Mouse (Mus musculus): ENCODE measurements around the gene Ezh1.

Ezh1 gene

DNA sequence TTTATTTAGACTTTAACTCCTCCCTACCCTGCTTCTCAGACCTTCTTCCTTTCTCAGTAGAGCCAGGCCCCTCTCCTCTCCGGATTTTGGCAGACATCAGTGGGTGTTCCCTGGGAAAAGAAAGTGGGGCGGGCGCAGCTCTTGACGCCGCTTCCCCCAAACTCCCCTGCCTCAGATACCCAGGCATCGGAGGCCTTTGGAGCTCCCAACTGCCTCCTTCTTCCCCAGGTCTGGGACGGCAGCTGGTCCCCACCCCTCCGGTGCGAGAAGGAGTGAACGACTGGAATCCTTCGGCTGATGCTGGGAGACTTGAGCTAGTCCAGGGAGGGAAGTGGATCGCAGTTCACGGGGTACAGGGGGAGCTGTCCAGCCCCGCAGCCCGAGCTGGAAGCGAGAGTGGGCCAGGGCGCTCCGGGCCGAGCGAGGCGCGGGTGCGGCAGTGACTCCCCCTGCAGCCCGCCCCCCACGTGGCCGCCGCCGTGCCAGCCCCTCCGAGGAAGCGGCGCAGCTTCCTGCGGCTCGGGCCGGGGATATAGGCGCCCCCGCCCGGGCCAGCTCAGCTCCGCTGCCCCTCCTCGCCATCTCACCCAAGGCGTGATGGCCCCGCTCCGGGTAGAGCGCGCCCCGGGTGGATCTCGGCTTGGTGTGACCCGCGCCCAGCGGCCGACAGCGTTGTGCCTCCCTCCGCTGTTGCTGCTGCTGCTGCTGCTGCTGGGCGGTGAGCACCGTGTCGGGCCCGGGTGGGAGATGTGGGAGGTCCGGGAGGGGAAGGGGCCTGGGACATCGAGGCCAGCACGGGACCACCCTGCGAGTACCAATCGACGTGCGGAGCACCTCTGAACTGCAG is 19.8 kb upstream of the Ezh1 start, which contains the start of gene Ramp2:
TSS of gene Ramp2 (plus strand) at position 174 of the 847 bp plus-strand sequence.
- peak; percentile 80 to 89 for DNase-seq

DNA sequence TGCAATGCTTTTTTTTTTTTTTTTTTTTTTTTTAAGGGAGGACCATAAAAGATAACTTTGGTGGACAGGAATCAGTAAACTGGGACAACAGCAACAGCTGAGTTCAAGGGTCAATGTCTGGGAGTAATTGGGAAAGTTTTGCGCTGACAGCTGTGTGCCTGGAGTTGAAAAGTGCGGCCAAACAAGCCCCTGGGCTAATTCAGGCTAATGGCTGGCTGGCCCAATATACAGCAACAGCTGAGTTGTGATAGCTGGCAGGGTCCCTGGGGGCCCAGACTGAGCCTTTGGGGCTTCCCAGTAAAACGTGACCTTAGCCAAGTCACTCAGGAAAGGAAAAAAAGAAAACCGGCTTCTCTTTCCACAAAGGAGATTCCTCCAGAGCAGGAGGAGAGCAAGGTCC is 18.8 kb upstream of the Ezh1 start:
- DNase-seq = peak in 1 of 2 experiments; percentile 61

DNA sequence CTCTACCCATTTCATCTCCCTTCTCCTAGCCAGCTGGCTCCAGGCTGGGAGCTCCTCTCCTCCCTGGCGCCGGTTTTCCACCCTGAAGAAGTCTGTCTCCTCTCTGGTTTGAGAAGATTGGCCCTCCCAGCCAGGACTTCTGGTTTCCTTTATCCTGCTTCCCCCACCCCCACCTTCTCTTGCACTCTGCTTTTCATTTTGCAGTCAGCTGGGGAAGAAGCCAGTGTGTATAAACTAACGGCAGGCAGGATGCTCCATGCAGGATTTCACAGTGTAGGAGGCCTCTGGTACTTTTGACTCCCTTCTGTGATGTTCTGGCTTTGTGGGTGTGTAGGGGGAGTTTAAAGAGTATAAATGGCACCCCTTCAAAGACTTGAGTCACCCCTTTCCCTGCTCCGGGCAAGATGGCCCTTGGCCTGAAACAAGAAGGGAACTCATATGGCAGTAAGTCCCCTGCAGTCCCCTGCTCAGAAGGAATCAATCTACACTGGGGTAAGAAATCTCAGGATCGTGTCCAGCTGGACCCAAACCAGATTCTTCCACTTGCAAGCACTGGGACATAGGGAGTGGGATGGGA is 11.9 kb upstream of the Ezh1 start:
- DNase-seq = peak in 1 of 2 experiments; percentile 57

DNA sequence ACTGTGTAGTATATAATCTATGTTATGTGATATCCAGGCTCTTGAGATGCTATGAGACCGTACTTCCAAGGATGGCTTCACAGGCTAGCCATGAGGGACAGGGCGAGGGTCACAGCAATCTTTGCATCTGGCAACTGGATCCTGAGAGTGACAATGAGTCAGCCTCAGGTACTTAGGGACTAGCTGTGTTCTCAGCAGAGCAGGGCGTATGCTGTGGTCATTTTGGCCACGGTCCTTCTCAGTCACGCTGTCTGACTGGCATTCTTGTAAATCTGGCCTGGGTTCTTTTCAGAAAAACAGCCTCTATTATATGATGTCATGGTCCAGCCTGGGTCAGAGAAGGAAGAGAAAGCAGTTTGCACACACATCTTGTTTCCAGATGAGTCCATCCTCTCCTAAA is 10.5 kb upstream of the Ezh1 start:
- DNase-seq = no peak

DNA sequence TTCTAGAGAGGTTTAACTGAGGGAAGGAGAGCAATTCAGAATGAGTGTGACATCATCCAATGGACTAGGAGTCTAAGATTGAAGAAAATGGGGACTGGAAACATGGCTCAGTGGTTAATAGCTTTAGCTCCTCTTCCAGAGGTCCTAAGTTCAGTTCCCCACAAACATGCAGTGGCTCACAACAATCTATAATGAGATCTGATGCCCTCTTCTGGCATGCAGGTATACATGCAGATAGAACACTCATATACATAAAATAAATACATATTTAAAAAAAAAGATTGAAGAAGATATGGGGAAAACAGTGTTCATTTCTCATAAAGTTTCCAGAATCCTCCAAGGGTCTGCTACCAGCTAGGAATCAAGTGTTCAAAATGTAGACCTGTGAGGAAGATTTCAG is 9.2 kb upstream of the Ezh1 start:
- DNase-seq = no peak

DNA sequence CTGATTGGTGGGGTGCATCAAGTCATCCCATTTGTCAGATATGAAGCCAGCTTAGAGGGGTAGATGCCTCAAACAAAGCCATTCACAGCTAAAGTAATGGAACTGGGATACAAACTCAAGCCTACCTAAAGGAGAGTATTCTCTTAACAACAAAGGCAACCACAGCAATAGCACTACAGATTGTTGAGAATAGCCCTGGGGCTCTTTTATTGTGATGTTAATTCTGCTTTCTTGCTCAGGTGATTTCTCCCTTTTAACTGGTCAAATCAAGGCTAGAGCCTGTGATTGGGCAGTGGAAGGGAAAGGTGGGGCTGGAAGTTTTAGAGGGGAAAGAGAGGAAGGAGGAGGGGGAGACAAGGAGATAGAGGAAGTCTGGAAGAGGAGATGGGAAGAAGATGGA is 7.9 kb upstream of the Ezh1 start:
- DNase-seq = no peak

DNA sequence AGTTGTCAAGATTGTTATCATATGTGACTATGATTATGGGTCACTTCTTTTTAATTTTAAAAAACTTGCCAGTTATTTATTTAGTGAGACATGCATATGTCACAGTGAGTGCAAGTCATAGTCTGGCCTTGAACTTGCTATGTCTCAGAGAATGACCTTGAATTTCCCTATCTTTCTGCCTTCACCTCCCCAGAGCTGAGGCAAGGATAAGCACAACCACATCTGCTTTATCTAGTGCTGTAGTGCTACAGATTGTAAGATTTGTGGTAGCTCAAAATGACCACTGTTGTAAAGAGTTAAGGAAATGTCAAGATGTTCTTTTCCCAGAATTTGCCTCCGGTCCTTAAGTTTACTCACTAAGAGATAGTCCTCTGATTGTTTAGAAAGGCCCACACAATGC is 7.0 kb upstream of the Ezh1 start:
- DNase-seq = no peak

DNA sequence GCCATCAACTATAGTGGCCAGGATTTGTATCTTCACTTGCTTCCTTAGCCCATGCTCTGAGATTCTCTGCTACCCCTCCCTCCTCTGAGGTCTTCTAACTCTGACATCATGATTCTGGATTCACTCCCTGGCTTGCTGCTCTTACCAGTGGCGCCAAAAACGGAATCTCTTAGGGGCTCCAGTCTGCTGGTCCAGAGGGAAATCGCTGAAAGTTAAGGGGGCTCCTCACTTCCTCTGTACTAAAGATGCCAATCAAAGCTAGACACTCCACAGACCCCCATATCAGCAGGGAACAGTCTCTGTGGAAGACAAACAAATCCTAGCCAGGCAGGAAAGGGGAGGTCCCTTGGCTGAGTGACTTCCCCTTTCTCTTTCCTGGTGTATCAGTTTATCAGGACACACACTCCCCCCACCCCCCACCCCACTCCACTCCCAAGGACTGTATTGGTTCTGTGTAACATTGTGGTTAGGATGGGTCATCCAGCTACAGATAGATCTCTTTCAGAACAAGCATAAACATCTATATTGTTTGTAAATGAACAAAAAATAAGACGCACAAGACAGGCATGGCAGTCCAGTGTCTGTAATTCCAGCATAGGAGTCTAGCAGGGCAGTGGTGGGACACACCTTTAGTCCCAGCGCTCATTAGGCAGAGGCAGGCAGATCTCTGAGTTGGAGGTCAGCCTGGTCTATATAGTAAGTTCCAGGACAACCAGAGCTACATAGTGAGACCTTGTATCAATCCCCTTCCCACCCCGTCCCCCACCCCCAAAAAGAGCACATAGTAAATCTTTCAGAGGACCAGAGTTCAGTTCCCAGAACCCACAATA is 6.0 kb upstream of the Ezh1 start:
- peak; percentile 66 to 77 for DNase-seq

DNA sequence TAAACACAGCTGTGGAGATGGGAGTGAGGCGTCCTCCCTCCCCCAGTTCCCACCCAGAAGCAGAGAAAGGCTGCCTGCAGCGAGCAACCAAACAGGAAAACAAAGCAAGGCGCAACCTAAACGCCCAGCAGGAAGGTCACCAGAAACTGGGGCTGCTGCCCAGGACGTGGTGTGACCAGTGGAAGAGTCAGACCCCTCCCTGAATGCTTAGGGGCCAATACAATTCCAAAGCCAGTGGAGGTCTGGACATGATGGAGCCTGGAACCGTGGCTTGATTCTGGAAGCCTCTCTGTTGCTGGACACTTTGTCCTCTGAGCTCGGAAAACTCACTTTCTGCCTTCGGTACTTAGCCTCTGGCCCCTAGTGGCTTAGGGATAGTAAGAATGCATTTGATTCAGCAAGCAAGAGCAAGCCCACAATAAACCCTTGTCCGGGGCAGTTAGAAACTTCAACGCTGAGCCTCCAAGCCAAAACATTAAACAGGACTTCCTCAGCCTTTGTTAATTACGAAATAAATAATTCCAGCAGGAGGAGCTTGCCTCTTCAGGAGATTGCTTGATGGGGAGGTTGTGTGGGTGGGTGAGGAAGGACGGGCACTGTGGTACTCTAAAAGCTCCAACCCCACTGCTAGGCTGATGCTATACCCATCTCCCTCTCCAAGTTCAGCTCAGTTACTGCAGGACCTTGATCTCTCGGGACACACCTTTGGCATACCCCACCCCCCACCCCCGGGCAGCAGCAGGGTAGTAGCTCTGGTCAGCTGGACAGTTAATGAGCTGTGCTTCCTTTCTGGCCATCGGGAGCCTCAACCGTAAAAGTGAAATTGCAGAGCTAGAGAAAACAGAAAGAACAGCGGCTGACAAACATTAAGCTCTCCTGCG is 5.0 kb upstream of the Ezh1 start:
- peak; percentile 77 to 91 for DNase-seq

DNA sequence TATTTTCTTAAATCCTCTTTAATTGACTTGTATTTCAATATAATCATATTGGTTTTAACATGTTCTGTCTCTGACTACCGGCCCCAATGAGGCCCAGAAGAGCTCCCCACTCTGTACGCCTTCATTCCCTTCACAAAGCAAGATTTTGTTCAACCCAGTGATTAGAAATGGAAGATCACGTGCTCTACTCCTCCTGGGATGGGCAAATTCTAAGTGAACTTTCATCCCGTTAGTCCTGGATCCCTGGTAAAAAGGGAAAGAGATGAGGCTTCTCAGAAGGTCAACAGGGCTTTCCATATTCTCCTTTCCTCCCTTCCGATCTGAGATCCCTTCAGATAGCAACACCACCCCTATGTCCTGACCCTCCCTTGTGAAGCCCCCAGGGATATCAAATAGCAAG is 4.3 kb upstream of the Ezh1 start:
- no peak for DNase-seq

DNA sequence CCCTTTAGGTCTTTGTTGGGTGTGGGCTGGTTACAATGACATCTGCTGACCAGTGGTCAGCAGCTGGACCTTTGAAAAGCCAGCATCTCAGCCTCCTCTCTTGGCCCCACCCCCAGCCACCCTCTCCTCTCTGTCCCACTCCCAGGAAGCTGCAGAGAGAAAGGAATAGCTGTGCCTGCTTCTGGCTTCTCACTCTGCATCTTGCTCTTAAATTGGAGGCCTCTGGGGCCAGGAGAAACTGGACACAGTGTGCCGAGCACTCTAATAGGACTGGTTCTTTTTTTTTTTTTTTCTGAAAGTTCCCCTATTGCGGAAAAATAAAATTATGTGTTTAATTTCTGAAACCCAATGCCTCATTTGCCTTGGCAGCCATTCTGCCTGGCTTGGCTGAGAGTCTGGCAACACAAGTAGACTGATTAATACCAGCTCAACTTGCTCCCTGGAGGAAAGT is 3.8 kb upstream of the Ezh1 start:
- peak in 1 of 2 experiments; percentile 76 for DNase-seq

DNA sequence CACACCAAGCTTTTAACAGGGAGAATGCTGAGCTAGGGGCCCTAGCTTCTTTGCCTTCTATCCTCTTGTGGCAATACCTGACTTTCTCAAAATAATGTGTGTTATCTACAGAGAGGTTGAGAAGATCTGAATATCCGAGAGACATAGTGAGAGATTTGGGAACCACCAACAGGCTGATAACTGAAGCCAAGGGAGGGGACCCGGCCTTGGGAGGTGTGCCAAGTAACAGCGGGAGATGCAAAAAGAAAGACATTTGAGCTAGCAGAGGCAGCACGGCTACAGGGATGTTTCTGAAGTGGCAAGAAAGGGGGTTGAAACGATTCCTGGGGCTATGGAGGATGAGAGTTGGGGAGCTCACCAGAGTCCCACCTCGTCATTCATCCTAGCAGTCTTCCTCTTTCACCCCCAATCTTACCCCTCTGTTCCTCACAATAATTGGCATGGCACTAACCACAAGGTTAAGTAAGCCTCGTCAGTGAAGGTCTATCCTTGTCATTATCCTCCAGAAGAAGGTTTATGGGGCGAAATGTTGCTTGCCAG is 3.2 kb upstream of the Ezh1 start:
- peak in 1 of 2 experiments; percentile 53 for DNase-seq

DNA sequence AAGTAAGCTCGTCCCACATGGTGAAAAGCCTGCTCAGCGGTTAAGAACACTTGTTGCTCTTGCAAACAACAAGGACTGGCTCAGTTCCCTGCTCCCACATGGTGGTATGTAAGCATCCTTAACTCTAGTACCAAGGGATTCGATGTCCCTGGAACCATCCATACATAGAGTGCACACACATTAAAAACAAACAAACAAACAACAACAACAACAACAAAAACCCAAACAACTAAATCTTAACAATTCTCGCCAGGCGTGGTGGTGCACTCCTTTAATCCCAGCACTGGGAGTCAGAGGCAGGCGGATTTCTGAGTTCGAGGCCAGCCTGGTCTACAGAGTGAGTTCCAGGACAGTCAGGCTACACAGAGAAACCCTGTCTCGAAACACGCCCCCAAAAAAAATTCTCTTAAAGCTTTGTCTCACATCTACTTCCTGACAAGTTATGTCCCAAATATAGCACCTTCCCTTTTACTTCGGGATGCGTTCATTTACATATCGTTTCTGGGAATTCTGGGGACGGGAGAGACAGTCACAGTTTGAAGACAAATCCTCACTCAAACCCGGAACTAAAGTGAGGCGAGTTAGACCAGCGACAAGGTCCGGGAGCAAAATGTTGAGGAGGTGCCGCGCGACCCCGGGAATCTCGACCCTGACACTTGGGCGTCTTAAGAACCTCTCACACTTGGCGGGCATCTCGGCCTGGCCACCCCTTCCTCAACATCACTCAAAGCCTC is 765 bp downstream of the Ezh1 start:
- DNase-seq = no peak

DNA sequence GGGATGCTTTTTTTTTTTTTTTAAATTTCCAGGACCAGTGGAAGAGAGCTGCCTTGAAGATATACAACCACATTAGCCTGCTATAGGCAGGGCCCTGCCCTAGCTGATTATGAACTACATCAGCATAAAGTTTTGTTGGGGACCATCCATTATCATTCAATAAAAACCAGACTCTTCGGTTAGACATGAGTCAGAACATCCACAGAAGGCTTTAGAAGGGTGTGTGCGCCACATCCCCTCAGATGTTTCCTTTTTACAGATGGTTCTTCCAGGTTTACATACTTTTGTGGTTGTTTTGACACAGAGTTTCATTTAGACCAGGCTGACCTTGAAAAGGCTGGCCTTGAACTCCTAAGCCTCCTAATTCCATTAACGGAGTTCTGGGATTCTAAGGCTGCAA is 1.9 kb downstream of the Ezh1 start:
- DNase-seq = no peak

DNA sequence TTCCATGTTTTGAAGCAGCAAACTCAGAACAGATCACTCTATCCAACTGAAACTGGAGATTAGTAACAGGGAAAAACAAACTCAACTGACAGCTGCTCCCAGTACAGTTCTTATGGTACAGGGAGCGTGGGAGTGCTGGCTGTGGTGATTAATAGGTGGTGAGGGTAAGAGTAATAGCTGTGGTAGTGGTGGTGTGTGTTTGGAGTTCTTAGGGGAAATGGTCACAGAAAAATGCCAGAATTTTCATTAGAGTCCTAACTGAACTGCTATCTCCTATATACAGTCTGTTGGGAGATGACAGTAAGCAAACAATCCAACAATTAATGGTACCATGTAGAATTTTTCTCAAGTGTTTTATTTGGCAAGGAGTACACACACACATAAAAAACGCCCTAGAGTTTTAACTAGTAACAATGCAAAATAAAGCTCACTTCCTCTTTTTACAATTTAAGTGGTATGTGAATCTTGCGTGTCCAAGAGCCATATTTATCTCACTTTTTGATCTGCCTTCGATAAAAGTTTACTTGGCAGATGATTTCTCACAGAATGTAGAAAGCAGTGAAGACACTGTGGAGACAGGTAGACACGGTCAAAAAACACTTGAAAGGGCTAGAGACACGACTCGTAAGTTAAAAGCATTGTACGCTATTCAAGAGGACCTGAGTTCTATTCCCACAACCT is 4.8 kb downstream of the Ezh1 start:
- DNase-seq = no peak

DNA sequence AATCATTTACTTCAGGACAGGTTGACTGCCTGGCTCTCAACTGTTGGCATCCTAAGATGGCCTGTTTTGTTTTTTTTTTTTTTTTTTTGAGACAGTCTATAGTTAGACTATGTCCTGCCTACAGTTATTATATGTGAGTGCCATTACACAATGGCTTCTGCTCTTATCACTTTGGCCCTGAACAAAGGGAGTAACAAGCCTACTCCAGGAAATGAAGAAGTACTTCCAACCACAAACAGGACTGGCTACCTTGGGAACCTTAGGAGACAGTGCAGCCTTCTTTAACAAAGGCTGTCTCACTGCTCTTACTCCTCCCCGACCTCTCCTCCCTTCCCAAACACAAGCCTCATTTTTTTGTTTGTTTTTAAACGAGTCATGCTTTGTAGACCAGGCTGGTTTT is 5.4 kb downstream of the Ezh1 start:
- DNase-seq = no peak

DNA sequence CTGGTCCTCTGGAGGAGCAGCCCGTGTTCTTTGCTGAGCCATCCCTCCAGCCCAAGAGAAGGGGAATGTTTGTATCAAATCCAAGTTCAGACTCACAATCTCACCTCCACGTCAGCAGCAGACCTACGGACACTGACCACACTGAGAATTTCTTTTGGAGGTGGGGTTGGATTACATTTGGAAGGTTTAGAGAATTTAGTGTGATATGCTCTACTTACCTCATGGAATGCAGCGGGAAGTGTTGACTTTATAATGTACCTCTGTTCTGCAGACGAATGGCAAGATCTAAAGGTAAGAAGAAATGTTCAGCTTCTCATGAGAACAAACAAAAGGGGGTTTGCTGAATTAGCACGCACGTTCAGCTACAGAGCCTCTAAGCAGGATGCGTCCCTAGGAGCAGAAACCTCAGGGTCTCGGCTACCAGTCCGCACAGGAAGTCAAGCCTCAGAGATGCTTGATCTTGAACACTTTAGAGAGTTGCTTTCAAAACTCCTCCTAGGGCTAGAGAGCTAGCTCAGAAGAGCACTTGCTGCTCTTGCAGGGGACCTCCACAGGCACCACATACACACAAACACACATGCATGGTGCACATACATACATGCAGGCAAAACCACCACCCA is 7.7 kb downstream of the Ezh1 start:
- no peak for DNase-seq

DNA sequence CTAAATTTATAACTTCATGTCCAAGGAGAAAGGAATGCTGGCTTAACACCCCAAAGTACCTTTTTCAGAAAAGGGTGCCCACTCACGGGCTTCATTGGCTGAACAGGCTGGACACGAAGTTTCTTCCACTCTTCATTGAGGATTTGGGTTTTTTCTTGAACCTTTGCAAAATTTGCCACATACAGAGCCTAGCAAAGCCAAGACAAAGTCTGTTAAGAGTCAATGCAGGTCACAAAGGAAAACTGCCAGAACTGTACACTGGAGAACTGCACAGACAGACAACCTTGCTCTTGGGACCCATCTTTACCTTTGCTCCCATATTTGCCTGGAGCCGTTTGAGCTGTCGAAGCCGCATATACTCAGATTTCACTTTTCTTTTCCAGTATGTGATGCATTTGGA is 9.3 kb downstream of the Ezh1 start:
- no peak for DNase-seq

DNA sequence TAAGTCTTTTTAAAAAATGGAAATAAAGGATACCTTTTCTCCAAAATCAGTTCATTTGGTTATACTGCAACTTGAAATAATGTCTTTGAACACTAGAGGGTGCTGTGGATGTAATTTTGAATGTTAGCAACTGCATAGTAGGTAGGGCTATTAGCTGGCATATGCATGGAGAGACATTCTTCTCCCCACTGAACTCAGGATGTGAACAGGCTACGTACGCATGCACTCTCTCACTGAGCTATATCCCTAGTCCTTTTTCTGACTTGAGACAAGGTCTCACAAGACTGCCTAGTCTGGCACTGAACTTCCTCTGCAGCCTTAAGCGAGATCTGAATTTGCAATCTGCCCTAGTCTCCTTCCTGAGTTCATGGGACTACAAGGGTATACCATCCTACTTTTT is 14.3 kb downstream of the Ezh1 start:
- peak in 1 of 2 experiments; percentile 29 for DNase-seq

DNA sequence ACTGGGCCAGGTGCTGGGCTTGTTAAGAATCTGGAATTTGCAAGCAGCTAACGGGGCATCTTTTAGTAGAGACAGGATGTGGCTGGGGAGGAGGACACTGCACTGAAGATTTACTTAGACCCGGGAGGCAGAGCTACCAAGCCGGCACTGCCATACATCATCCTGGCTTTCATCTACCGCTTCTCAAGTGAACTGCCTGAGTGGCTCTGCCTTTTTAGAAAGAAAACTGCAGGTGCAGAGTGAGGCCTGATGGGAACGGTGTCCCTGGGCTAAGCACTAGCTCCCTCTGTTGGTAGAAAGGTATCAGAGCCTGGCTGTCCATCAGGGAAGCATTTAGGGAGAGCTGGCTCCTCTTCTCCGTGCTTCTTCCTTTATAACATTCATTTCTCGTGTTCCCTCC is 25.3 kb downstream of the Ezh1 start:
- peak in 1 of 2 experiments; percentile 35 for DNase-seq
